ENCODE assay signal across 8 mouse cellular contexts in genomic region chr2:120850424-120851082, GRCm38 (mm10). TPM values are rescaled to one million over a fixed set of nuclear protein-coding genes. Genes with fewer than 3 reads are reported as not detected.
DNase-seq lines count a peak whose midpoint lies in the region; ATAC-seq and TF ChIP-seq lines count a peak whose summit lies in the region.

Gene Ttbk2, minus strand, starts transcription at chr2:120850604.

- TF ChIP-seq RAD21 in CH12.LX (IDR thresholded peaks at IDR 0.05; ENCODE audit: low read depth, low read length): no peak

- H3K9ac ChIP-seq in CH12.LX (ENCODE audit: insufficient read depth, low read depth): peak within 1 kb of the TSS; percentile 25
- peak within 1 kb of the TSS; percentile 72 for H3K9ac ChIP-seq in forebrain, embryonic 11.5 days (ENCODE audit: low read length)
- H3K9ac ChIP-seq in heart, embryonic 16.5 days (ENCODE audit: low read length): peak within 1 kb of the TSS; percentile 90
- H3K9ac ChIP-seq in liver, embryonic 15.5 days: peak within 1 kb of the TSS; percentile 86
- peak within 1 kb of the TSS; percentile 86 for H3K9ac ChIP-seq in neural tube, embryonic 12.5 days

- in situ Hi-C loops in CH12.LX (cut with MboI; ENCODE audit: low pct_ligation_motif_present, low pct_unique_long_range_greater_than_20kb, low sequenced_read_pairs): no loop called here

- DNase-seq in CH12.LX (ENCODE audit: extremely low read depth): peak; percentile 93
- DNase-seq in c-Kit-positive CD71-positive TER-119-negative erythroid progenitor cells, embryonic 14.5 days (ENCODE audit: low read depth): peak; percentile 96
- DNase-seq in forebrain, embryonic 11.5 days (ENCODE audit: low spot score): peak; percentile 98
- peak; percentile 98 for DNase-seq in kidney, postnatal 36 days
- peak; percentile 98 for DNase-seq in telencephalon, adult 2 months (ENCODE audit: low read depth, low spot score)

- ATAC-seq in forebrain, embryonic 11.5 days (replicated peaks; ENCODE audit: low FRiP score): peak; percentile 100
- peak; percentile 99 for ATAC-seq in heart, embryonic 16.5 days (replicated peaks; ENCODE audit: extremely low read depth, insufficient read depth, low FRiP score)
- ATAC-seq in liver, embryonic 15.5 days (ENCODE audit: insufficient read depth): peak; percentile 100
- peak; percentile 100 for ATAC-seq in neural tube, embryonic 12.5 days (ENCODE audit: low FRiP score, low read depth)

- H3K27me3 ChIP-seq in CH12.LX (replicated peaks): peaks cover 10% of the 10 kb centered on the region
- H3K27me3 ChIP-seq in forebrain, embryonic 11.5 days (ENCODE audit: control insufficient read depth, insufficient read depth, low read length): no peaks in the 10 kb centered on the region
- H3K27me3 ChIP-seq in heart, embryonic 16.5 days (ENCODE audit: control insufficient read depth, insufficient read depth, low read length): no peaks in the 10 kb centered on the region
- H3K27me3 ChIP-seq in liver, embryonic 15.5 days: no peaks in the 10 kb centered on the region
- no peaks in the 10 kb centered on the region for H3K27me3 ChIP-seq in neural tube, embryonic 12.5 days (replicated peaks)

- no peak for TF ChIP-seq POLR2A in CH12.LX (IDR thresholded peaks at IDR 0.05; ENCODE audit: low read depth, low read length)

- H3K36me3 ChIP-seq in CH12.LX (replicated peaks in 1 of 2; ENCODE audit: control insufficient read depth in 1 of 2, insufficient read depth in 1 of 2, low read length in 1 of 2): no peaks in the 10 kb centered on the region
- no peaks in the 10 kb centered on the region for H3K36me3 ChIP-seq in forebrain, embryonic 11.5 days (ENCODE audit: control insufficient read depth, insufficient read depth, low read length)
- H3K36me3 ChIP-seq in heart, embryonic 16.5 days (ENCODE audit: control insufficient read depth, insufficient read depth): no peaks in the 10 kb centered on the region
- no peaks in the 10 kb centered on the region for H3K36me3 ChIP-seq in liver, embryonic 15.5 days (replicated peaks)
- H3K36me3 ChIP-seq in neural tube, embryonic 12.5 days: no peaks in the 10 kb centered on the region

- no peaks in the 10 kb centered on the region for H3K79me2 ChIP-seq in CH12.LX (replicated peaks; ENCODE audit: control insufficient read depth, extremely low read depth, insufficient read depth, poor library complexity, severe bottlenecking)

- under 1% methylated on average over 39 of the region's 39 CpGs for WGBS in forebrain, embryonic 11.5 days
- 1% methylated on average over 39 of the region's 39 CpGs for WGBS in heart, embryonic 16.5 days
- WGBS in liver, embryonic 15.5 days (ENCODE audit: insufficient replicate concordance): under 1% methylated on average over 39 of the region's 39 CpGs
- WGBS in neural tube, embryonic 12.5 days: under 1% methylated on average over 39 of the region's 39 CpGs

- TF ChIP-seq EP300 in CH12.LX (IDR thresholded peaks at IDR 0.05; ENCODE audit: low read length): no peak

- no peaks in the 10 kb centered on the region for H3K9me3 ChIP-seq in CH12.LX (replicated peaks; ENCODE audit: low read length)
- no peaks in the 10 kb centered on the region for H3K9me3 ChIP-seq in forebrain, embryonic 11.5 days (ENCODE audit: control insufficient read depth, low read length)
- H3K9me3 ChIP-seq in heart, embryonic 16.5 days (replicated peaks; ENCODE audit: control insufficient read depth, low read length): no peaks in the 10 kb centered on the region
- H3K9me3 ChIP-seq in liver, embryonic 15.5 days (replicated peaks): no peaks in the 10 kb centered on the region
- H3K9me3 ChIP-seq in neural tube, embryonic 12.5 days: no peaks in the 10 kb centered on the region

- TF ChIP-seq CTCF in CH12.LX (conservative IDR thresholded peaks at IDR 0.05 in 1 of 2, IDR thresholded peaks at IDR 0.05 in 1 of 2; ENCODE audit: low read depth in 2 of 2, low read length in 2 of 2): no peak

- dilution Hi-C loops in CH12.LX (cut with MboI; ENCODE audit: extremely low pct_ligation_motif_present, extremely low pct_unique_long_range_greater_than_20kb, low sequenced_read_pairs): no loop called here

- H3K4me2 ChIP-seq in CH12.LX (ENCODE audit: insufficient read depth, low read depth, poor library complexity, severe bottlenecking): peak within 1 kb of the TSS; percentile 97
- peak within 1 kb of the TSS; percentile 61 for H3K4me2 ChIP-seq in forebrain, embryonic 11.5 days (ENCODE audit: low read depth, low read length, severe bottlenecking)
- H3K4me2 ChIP-seq in heart, embryonic 16.5 days (ENCODE audit: low read depth, low read length): peak within 1 kb of the TSS; percentile 86
- peak within 1 kb of the TSS; percentile 93 for H3K4me2 ChIP-seq in liver, embryonic 15.5 days
- H3K4me2 ChIP-seq in neural tube, embryonic 12.5 days (replicated peaks): peak within 1 kb of the TSS; percentile 75

- no peak within 1 kb of the TSS for H3K27ac ChIP-seq in CH12.LX (ENCODE audit: insufficient read depth, low read depth)
- H3K27ac ChIP-seq in forebrain, embryonic 11.5 days (ENCODE audit: low read depth, low read length): 0 out of 2 replicates have a peak within 1 kb of the TSS, but pooled peaks have one; percentile 57
- H3K27ac ChIP-seq in heart, embryonic 16.5 days (ENCODE audit: low read length): peak within 1 kb of the TSS; percentile 72
- H3K27ac ChIP-seq in liver, embryonic 15.5 days (replicated peaks): peak within 1 kb of the TSS; percentile 69
- peak within 1 kb of the TSS; percentile 79 for H3K27ac ChIP-seq in neural tube, embryonic 12.5 days

- H3K4me3 ChIP-seq in CH12.LX (replicated peaks in 1 of 3; ENCODE audit: low read depth in 2 of 3, low read length in 2 of 3, poor library complexity in 1 of 3): peak within 1 kb of the TSS; percentile 64 to 85 (median 76)
- H3K4me3 ChIP-seq in forebrain, embryonic 11.5 days (ENCODE audit: low read depth, low read length): peak within 1 kb of the TSS; percentile 72
- H3K4me3 ChIP-seq in heart, embryonic 16.5 days (ENCODE audit: low read length): peak within 1 kb of the TSS; percentile 80
- peak within 1 kb of the TSS; percentile 96 for H3K4me3 ChIP-seq in liver, embryonic 15.5 days (replicated peaks)
- H3K4me3 ChIP-seq in neural tube, embryonic 12.5 days: peak within 1 kb of the TSS; percentile 91

- H3K4me1 ChIP-seq in CH12.LX (ENCODE audit: control insufficient read depth in 1 of 2, insufficient read depth in 2 of 2): peaks cover 5 to 22% of the 10 kb centered on the region in 2 experiments; a peak in 3 of 4 replicates
- no peaks in the 10 kb centered on the region for H3K4me1 ChIP-seq in forebrain, embryonic 11.5 days (replicated peaks; ENCODE audit: control insufficient read depth, insufficient read depth, low read length)
- peaks cover 3% of the 10 kb centered on the region; the same call in 1 of the 2 replicates for H3K4me1 ChIP-seq in heart, embryonic 16.5 days (ENCODE audit: control insufficient read depth, insufficient read depth, low read length)
- peaks cover 20% of the 10 kb centered on the region for H3K4me1 ChIP-seq in liver, embryonic 15.5 days (replicated peaks)
- H3K4me1 ChIP-seq in neural tube, embryonic 12.5 days: peaks cover 6% of the 10 kb centered on the region; the same call in 1 of the 2 replicates

TF ChIP-seq in CH12.LX, 34 proteins besides CTCF, POLR2A, EP300 and RAD21:
- TF ChIP-seq CHD2 (IDR thresholded peaks at IDR 0.05; ENCODE audit: low read length) (peak; percentile 96), MAZ (IDR thresholded peaks at IDR 0.05; ENCODE audit: low read depth, low read length) (peak; percentile 74; the same call in 1 of the 2 replicates), MXI1 (IDR thresholded peaks at IDR 0.05; ENCODE audit: low read depth, low read length) (peak; percentile 46; the same call in 1 of the 2 replicates), ZMIZ1 (IDR thresholded peaks at IDR 0.05; ENCODE audit: low read depth, low read length) (0 out of 2 replicates have a peak, but pooled peaks have one; percentile 15), ELF1 (IDR thresholded peaks at IDR 0.05; ENCODE audit: low read depth, low read length) (peak; percentile 48; the same call in 1 of the 2 replicates), TBP (conservative IDR thresholded peaks at IDR 0.05; ENCODE audit: low read depth, low read length) (no peak), BHLHE40 (IDR thresholded peaks at IDR 0.05; ENCODE audit: low read depth, low read length) (no peak), NRF1 (IDR thresholded peaks at IDR 0.05; ENCODE audit: low read depth, low read length) (peak; percentile 77), KAT2A (IDR thresholded peaks at IDR 0.05; ENCODE audit: insufficient replicate concordance, low read length) (peak; percentile 60; the same call in 1 of the 2 replicates), HCFC1 (IDR thresholded peaks at IDR 0.05; ENCODE audit: low read depth, low read length) (peak; percentile 89)

RNA-seq across cellular contexts. Expression of gene Ttbk2, which starts in this region (rescaled TPM):
- total RNA-seq in CH12.LX (2012; rRNA removed) (0.71 and 0.76 TPM in 2 replicates), CH12.LX (2014; rRNA removed) (1.1 and 1.4 TPM in 2 replicates)
- 1.00 and 1.2 TPM in 2 replicates for polyA plus RNA-seq in CH12.LX (2012; ENCODE audit: insufficient read length, low read depth)
- 11.2 and 11.3 TPM in 2 replicates for polyA plus RNA-seq in forebrain, embryonic 11.5 days (2014; fragmentation: Nextera tagmentation; extraction: Ambion mirVana)
- 2.1 and 2.2 TPM in 2 replicates for polyA plus RNA-seq in heart, embryonic 16.5 days (2015; fragmentation: Nextera tagmentation; extraction: Ambion mirVana)
- polyA plus RNA-seq in liver, embryonic 15.5 days (2015; fragmentation: Nextera tagmentation; extraction: Ambion mirVana): 0.62 and 0.69 TPM in 2 replicates
- polyA plus RNA-seq in neural tube, embryonic 12.5 days (2016; fragmentation: Nextera tagmentation; extraction: Ambion mirVana): 12.8 and 14.9 TPM in 2 replicates

Comparison
In these comparisons a context has a peak if more than half of its experiments do, and no peak if none do; other contexts are left out.
1. Peak in ATAC-seq, H3K4me3 ChIP-seq, H3K27ac ChIP-seq, H3K9ac ChIP-seq and H3K4me2 ChIP-seq in liver, embryonic 15.5 days; RNA of the gene not detected or under 1 TPM.
2. H3K9ac ChIP-seq: peak in every context shown above with its lines; median percentile 90 in heart, embryonic 16.5 days; 86 in liver, embryonic 15.5 days; 86 in neural tube, embryonic 12.5 days; 72 in forebrain, embryonic 11.5 days; 25 in CH12.LX.